Mouse (Mus musculus) testis, postnatal 10 days (tissue): ENCODE measurements around the gene Det1.

ENCODE experiments used
- DNase-seq: peaks from one replicate; pipeline ENCODE4 v3.0.0; 2021; ENCODE audit warnings: low spot score

Gene Det1

GRCm38 (mm10) chr7:78846737-78847434 lies at the start of gene Det1:
Det1 (minus strand) TSS chr7:78847263.
- DNase-seq = peak; percentile 93

- DNase-seq = peak; percentile 100
Observed at GRCm38 (mm10) chr7:78895653-78896333, 48.7 kb upstream of the Det1 start, which contains the start of gene Aen. Aen (plus strand) TSS chr7:78895854.

- DNase-seq = no peak
Observed at GRCm38 (mm10) chr7:78895021-78895652, 48.1 kb upstream of the Det1 start.

GRCm38 (mm10) chr7:78893917-78894316 lies 46.9 kb upstream of the Det1 start:
- no peak for DNase-seq

- peak; percentile 97 for DNase-seq
Observed at GRCm38 (mm10) chr7:78890641-78891040, 43.6 kb upstream of the Det1 start.

GRCm38 (mm10) chr7:78887431-78887842 lies 40.4 kb upstream of the Det1 start:
- no peak for DNase-seq

GRCm38 (mm10) chr7:78886496-78886895 lies 39.4 kb upstream of the Det1 start:
- no peak for DNase-seq

GRCm38 (mm10) chr7:78885404-78885803 lies 38.3 kb upstream of the Det1 start:
- no peak for DNase-seq

- DNase-seq = no peak
Observed at GRCm38 (mm10) chr7:78884139-78884538, 37.1 kb upstream of the Det1 start.

GRCm38 (mm10) chr7:78883726-78884060 lies 36.6 kb upstream of the Det1 start:
- no peak for DNase-seq

- no peak for DNase-seq
Observed at GRCm38 (mm10) chr7:78883016-78883725, 36.1 kb upstream of the Det1 start.

GRCm38 (mm10) chr7:78882469-78882837 lies 35.4 kb upstream of the Det1 start:
- no peak for DNase-seq

- no peak for DNase-seq
Observed at GRCm38 (mm10) chr7:78881607-78882468, 34.8 kb upstream of the Det1 start.

- DNase-seq = no peak
Observed at GRCm38 (mm10) chr7:78872831-78873230, 25.8 kb upstream of the Det1 start.

- no peak for DNase-seq
Observed at GRCm38 (mm10) chr7:78872366-78872765, 25.3 kb upstream of the Det1 start.

- DNase-seq = no peak
Observed at GRCm38 (mm10) chr7:78868731-78869130, 21.7 kb upstream of the Det1 start.

GRCm38 (mm10) chr7:78865212-78865949 lies 18.3 kb upstream of the Det1 start:
- DNase-seq = no peak

GRCm38 (mm10) chr7:78864446-78864802 lies 17.4 kb upstream of the Det1 start:
- DNase-seq = no peak

- no peak for DNase-seq
Observed at GRCm38 (mm10) chr7:78863796-78864445, 16.9 kb upstream of the Det1 start.

- DNase-seq = no peak
Observed at GRCm38 (mm10) chr7:78855044-78855655, 8.1 kb upstream of the Det1 start.
